Mouse (Mus musculus) ovary, postnatal 10 days (tissue): ENCODE data around the gene Clcnkb.

Source experiments
- DNase-seq: peaks from one replicate; pipeline ENCODE4 v3.0.0; 2022; ENCODE audit warnings: low spot score

Gene Clcnkb

DNA sequence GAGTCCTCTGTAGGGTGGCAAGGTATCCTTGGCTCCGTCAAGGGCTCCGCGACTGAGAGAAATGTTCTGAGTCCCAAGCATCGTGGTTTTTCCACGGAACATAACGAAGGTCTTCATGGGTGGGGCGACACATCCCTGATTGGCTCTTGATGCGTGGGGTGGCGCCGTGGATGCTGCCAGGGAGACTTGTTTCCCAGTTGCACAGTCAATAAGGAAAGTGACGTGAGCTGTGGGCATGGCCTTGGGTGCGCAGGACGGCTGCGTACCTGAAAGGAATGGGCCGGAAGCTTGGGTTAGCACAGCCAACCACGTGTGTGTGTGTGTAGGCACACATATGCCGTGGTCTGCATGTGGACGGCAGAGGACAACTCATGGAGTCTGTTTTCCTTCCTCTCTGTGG lies 17.4 kb upstream of the Clcnkb start:
- DNase-seq: no peak

DNA sequence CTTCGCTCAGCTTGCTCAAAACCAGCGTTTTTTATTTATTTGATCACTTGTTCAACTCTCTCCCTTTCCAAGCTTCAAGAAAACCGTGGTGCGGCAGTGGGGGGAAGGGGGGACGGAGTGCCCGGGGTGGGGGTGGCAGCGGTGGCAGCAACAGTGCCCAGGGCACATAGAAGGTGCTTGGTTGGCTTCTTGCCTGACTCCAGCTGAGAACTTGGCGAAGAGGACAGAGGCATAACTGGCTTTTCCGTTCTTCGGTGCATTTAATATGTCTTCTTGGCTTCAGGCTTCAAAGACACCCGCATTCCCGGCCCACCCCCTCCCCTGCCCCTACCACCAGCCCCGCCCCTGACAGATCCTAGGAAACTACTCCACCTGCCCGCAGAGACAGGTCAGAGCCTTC lies 16.9 kb upstream of the Clcnkb start:
- DNase-seq: no peak

DNA sequence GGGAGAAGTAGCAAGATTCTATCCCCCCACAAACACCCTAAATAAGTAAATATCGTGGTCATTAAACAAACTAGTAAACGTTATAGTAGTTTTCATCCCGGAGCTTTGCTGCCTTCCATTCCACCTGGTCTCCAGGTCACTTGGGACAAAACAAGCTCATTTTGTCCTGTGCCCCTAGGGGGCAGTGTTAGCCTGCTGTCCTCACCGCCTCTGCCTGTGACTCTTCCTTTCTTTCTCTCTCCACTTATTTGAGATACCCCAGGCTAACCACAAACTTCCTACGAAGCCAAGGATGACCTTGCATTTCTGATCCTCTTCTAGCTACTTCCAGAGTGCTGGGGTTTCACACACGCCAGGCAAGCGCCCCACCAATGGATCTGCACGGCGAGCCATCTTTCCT lies 15.2 kb upstream of the Clcnkb start:
- DNase-seq: no peak

GRCm38 (mm10) chr4:141429847-141430246 lies 14.0 kb upstream of the Clcnkb start:
- no peak for DNase-seq

DNA sequence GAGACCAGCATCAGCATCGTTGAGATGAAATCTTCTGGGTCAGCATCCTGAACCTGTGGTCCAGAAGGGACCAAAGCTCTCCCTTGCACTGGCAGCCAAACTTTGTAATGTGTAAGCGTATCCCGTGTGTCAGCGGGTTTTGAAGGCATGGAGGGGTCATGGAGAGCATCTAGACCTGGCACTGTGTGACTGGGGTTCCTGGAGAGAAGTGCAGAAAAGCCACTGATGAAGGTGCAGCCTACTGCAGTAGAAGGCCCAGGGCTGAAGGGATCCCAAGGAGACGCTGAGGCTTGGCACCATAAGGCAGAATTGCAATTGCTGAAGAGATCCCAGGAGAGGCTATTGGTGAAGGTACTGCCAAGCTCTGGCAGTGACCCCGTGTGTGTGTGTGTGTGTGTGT lies 13.6 kb upstream of the Clcnkb start:
- no peak for DNase-seq

GRCm38 (mm10) chr4:141427921-141428320 lies 12.1 kb upstream of the Clcnkb start:
- DNase-seq: no peak

DNA sequence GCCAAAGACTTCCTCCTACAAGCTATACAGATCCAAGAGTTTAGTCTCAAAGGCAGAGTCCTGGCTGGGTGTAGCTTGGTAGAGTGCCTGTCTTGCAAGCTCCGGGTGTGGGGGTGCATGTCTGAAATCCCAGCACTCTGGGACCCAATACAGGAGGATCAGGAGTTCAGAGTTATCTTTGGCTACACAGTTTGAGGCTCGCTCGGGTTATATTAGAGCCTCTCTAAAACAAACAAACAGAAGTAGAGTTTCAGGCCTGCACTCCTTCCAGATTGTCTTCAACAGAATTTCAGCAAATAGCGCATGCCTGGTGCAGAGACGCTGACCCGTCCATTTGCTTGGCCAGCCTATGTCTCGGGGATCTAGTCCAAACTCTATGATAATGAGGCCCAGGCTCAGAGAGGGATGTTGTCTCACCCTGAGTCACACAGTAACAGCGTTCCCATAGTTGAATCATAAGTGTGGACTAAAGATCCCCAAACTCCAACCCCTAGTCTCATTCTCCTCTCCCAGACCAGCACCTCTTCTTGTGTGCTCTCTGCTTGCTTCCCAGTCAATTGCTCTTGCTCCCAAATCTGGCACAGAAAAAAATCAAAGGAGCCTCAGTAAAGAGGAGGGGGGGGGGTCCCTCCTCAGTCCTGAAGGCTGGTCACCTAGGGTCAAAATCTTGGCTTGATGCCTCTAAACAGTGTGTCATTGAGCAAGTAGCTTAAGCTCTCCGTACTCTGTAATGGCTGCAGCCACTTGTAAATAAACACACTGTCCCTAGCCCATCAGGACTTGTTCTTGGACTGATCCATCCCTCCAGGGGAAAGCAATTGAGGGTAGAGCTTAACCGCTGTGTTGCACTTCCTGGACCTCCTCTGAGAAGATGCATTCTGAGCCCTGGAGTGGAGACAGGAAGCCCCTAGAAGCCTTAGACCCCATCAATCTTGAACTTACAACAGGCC lies 11.3 kb upstream of the Clcnkb start:
- no peak for DNase-seq

- DNase-seq: no peak
Observed at GRCm38 (mm10) chr4:141425484-141426479, 10.0 kb upstream of the Clcnkb start.

DNA sequence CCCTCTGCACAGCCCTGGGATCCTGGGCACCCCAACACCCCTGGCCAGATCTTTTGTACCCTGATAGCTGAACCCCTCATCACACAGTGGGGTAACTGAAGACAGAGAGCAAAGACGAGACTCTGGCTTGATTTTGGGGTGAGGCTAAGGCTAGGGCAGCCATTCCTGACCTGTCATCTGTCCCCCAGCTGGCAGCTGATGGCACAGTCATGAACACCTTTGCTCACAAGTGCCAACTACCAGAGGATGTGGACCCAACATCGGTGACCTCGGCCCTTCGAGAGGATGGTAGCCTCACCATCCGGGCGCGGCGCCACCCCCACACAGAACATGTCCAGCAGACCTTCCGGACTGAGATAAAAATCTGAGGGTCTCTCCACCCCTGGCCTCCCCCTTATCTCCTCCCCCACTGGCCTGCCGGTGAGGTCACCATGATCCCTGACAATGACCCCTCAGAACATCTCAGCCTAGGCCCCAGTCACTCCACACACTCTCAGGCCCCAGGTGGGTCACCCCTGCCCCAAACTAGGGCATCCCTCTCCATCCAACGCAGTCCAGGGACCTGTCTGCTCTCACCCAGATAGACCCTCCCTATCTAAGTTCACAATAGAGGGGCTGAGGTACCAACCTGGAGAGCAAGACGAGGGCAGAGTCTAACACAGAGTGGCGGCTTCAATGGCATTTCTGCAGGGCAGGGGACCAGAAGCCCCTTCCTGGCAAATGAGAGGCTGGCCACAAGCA lies 8.0 kb upstream of the Clcnkb start:
- DNase-seq: no peak

DNA sequence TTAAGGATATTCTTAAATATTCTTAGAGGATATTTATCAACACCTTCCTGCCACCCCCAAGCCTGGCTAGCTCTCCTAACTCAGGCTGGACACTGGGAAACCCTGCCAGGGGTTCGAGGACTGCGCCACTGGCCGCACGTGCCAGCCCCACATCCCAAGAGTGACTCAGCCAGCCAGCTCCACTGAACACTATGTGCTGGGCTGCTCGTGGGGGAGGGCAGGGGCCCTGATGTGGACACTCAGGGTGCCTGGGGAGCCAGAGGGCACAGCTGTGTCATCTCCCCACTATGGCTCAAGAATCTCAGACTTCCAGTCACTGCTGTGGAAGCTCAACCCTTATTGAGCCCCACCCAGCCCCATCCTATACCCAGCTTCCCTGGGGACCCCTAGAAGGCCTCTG lies 7.5 kb upstream of the Clcnkb start:
- DNase-seq: no peak

DNA sequence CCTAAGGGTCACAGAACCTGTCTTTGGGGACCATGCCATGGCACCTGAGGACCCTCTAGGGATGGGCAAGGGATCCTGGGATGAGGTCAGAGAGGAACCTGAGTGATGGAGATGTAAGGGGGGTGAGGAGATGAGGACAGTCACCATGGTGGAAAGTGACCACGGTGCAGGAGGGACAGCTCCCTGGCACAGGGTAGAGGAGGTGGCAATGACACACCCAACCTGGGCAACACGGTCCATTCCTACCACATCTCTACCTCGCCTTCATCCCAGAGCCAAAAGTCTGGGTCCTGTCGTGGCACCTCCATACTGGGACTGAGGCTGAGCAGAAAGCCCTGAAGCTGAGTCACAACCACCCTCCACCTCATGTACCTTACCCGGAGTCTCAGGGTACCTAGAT lies 7.0 kb upstream of the Clcnkb start:
- DNase-seq: no peak

DNA sequence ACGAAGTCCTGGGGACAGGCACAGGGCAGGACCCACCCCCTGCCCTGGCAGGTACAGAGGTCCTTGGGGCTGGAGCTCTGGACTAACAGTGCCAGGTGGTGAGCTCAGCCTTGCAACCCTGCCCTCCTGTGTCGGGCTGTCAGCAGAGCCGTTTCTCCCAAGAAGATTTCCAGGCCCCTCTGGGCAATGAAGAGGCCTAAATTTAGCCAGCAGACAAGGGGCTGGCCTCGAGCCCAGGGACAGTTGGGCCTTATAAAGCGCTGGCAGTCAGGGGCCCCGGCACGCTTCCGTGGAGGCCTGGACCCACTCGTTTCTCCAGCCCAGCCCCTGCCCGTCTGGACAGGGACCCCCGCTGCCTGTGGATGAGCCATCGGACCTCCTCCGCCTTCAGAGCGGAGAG lies 5.6 kb upstream of the Clcnkb start:
- no peak for DNase-seq

- no peak for DNase-seq
Observed at GRCm38 (mm10) chr4:141420886-141421285, 5.1 kb upstream of the Clcnkb start.

DNA sequence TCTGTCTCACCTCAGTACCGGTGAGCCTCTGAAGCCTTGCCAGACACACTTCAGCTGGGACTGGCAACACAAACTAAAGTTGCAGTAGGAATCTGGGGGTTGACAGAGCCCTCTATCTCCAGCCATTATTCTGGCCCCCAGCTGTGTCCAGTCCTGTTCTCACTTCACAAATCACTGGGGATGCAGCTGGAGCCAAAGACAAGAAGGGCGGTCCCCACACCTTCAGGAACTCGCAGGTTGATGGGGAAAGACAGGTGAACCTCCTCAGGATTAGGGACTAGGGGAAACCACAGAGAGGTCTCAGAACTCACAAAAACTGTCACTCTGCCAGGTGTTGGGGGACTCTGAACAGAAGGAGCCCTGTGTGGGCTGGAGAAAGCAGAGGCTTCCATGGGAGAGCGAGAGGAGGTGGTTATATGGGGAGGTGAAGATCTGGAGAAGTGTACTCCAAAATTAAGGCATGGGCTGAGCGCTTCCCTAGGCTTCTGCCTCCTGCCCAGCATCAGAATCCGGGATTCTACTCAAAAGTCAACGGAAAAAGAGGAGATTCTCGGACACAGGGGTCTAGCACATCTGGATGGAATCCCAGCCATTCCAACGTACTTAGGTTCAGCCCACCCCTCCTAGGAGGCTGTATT lies 4.5 kb upstream of the Clcnkb start, which contains the start of gene Hspb7:
Gene Hspb7 (plus strand): TSS at position 588 of the 638 bp plus-strand sequence.
- DNase-seq: no peak

GRCm38 (mm10) chr4:141419398-141420191 lies 3.8 kb upstream of the Clcnkb start:
- no peak for DNase-seq

DNA sequence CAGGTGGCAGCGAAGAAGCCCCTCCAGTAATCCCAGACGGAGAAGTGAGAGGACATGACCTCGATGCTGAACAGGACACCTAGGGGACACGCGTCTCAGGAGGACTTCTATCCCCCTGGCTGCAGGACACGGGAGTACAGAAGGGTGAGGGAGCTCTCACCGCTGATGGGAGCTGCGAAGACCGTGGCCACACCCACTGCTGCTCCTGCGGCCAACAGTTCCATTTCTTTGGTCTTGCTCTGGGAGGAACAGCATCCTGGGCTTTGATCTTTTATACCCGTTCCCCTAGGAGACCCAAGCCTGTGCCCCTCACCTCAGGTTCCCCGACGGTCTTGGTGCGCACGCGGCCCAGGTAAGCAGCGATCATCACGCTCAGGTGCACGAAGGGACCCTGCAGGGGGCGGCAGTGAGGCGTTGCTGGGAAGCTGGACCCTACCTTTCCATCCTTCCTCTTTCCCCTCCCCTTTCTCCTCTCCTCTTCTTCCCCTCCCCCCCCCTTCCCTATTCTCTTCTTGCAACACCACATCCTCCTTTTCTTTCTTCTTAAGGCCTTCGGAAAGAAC lies 4.3 kb downstream of the Clcnkb start:
- no peak for DNase-seq

- no peak for DNase-seq
Observed at GRCm38 (mm10) chr4:141408577-141408976, 7.2 kb downstream of the Clcnkb start.

DNA sequence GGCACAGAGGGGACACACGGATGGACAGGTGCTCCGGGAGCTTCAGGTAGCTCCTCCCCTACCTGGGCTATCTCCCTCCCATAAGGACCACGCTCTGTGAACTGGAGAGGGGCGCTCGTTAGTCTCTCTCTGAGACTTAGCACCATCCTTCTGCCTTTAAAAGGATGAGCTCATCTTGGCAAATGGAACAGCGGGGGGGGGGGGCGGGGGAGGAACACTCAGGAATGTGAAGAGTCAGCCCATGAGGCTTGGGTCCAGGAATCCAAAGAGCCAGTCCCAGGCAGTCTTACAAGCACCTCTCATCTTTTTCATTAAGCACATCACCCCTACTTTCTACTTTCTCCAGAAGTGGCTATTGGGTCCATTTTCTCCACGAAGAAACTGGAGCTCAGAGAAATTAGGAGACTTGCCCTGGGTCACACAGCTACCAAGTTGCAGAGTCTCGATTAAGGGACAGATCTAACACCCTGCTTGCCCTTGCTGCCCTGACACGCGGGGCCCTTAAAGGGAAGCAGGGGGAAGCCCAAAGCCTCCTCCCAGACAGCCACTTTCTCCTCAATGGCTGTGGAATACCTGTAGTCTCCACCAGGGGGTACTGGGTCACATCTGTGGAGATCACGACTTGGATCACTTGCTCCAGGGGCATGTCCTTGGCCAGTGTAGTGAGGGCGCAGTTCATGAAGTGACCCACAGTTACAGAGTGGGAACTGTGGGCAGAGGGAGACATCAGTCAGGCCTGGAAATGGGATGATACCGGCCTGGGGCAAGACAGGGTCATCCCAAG lies 9.1 kb downstream of the Clcnkb start:
- DNase-seq: no peak

DNA sequence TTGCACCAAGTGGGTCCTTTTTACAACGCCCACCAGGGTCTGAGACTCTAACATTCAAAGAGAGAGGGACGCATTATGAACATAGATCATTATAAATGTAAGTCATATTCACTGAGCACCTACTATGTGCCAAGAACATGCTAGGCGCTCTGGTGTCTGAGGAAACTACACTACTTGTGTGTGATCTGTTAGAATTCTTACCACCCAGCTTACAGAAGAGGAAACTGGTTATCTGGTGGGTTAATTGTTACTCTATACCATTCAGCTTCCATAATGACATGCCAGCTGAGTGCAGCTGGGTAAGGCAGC lies 10.5 kb downstream of the Clcnkb start:
- DNase-seq: no peak
